Mouse (Mus musculus) neural tube, embryonic 12.5 days (tissue): Measurements from ENCODE around the gene Cmc4. TPM values are rescaled to one million over a fixed set of nuclear protein-coding genes. Genes with fewer than 3 reads are reported as not detected.

Source experiments
- polyA plus RNA-seq: library from polyadenylated mRNA; unstranded; fragments of >200 nt; fragmentation: Nextera tagmentation; extraction: Ambion mirVana; gene quantifications from 2 replicates; pipeline ENCODE4 v1.2.1, GENCODE M21; 2016

Cmc4 gene
- polyA plus RNA-seq, 1 experiment from 2014 or later, result 18.2 TPM

Other genes with a start within 250 kb of the Cmc4 start
- 30.0 and 36.2 TPM in 2 replicates for gene Fundc2, start 34.2 kb downstream of the Cmc4 start, polyA plus RNA-seq
- 0.89 and 1.6 TPM in 2 replicates for gene F8, start 34.0 kb downstream of the Cmc4 start, polyA plus RNA-seq
- 8.6 and 9.6 TPM in 2 replicates for gene Mtcp1, start within 50 bp of the Cmc4 start, polyA plus RNA-seq
- 52.8 and 52.9 TPM in 2 replicates for gene Brcc3, start within 50 bp of the Cmc4 start, polyA plus RNA-seq
- 286 and 296 TPM in 2 replicates for gene Vbp1, start 97.7 kb upstream of the Cmc4 start, polyA plus RNA-seq
- 20.2 and 22.6 TPM in 2 replicates for gene Rab39b, start 161.6 kb upstream of the Cmc4 start, polyA plus RNA-seq